Mouse (Mus musculus) thymus, postnatal 25 days (tissue): ENCODE data around the gene S100a10.
"Not testable (repeated sequence)": the region's sequence is repeated elsewhere in the genome, so short reads cannot be mapped to it uniquely, and the experiment has no call there.

Experiments
- DNase-seq: peaks from one replicate; pipeline ENCODE4 v3.0.0; 2022

Gene S100a10

DNA sequence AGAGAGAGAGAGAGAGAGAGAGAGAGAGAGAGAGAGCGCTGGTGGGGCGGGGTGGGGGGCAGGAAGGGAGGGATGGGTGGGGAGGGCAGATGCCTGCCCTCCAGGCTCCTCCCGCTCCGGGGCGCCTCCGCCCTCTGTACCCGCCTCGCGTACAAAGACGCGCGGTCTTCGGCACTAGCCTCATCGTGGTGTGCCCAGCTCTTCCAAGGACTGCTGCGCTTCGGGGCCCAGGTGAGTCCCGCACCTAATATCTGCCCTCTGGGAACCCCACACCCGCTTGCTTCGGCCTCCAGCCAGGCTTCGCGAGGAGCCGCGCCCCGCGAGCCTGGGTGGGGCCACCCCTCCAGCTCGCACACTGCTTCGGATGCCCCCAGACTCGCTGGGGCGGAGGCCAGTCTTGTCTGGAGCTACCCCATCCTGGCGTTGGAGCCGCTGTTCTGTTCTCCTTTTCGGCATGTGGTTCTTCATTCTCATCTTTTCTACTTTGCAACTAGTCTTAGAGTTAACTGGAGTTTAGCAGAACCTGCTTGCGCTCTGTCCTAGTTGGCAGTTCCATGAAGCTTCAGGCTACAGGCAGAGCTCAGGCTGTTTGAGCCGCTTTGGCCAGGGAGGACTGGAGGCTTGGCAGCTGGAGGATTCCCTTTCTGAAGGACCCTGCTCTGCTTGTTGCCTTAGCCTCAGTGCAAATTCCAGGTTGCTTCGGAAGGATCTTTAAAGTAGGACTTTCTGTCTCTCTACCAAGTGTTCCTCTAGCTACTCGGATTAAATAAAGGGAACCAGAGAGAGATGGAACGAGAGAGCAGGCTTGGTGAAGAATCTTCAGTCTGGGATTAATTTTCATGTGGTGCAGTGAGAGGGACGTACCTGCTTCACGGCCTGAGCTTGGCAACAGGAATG is at the start of gene S100a10:
Gene S100a10 (plus strand): TSS at position 100 of the 897 bp plus-strand sequence.
- peak; percentile 86 for DNase-seq

DNA sequence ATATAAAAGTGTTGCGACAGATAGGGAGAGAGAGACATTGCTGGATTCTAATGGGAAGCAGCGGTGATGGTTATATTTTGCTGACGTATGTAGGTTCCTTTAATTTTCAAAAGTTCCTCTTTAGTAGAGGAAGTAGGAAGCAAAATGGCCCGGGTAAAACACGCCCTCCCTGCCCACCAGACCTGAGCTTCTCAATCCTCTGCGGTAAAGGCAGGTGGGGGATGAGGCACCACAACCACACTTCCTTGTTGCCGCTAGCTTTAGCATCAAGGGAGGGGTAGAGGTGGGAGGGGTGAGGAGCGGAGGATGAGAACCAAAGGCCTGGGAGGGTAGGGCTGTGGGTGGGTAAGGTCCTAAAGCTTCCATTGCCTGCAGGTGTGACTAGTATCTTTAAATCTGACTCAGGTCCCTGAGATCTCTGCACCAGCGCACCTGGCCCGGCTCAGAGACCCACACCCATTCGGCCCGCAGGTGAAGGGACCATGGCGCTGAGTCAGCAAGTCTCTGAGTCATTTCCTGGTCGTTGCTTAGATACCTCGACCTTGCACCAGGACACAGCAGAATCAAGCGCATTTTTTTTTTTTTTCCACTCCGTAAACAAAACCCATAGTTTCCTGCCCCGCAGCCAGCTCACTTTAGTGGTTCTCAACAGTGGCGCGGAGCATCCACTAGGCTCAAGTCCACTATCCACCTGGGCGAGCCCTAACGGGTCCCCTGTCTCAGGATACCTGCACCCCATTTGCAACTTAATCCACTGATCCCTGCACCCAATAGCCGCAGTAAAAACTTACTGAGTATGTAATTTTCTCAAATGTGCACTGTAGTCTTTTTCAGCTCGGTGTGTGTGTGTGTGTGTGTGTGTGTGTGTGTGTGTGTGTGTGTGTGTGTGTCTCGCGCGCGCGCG is 48.7 kb upstream of the S100a10 start:
- peak; percentile 91 for DNase-seq

DNA sequence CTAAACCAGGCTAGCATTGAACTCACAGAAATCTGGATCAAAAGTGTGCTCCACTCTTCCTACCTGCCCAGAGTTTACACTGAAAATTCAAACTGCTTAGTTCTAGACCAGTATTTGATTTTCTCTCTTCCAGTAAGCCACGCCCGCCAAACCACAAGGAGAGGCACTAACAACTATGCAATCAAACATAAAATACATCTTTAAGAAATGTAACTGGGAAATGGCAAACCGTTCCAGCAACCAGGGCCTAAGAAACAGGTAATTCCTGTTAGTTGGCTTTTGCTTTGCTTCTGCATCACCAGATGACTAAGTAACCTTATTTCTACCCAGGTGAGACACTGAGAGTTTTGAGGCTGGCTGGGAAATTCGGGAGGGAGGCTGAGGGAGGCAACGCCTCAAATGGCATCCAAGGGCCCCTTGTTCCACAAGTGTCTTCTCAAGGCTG is 48.0 kb upstream of the S100a10 start:
- peak; percentile 34 for DNase-seq

DNA sequence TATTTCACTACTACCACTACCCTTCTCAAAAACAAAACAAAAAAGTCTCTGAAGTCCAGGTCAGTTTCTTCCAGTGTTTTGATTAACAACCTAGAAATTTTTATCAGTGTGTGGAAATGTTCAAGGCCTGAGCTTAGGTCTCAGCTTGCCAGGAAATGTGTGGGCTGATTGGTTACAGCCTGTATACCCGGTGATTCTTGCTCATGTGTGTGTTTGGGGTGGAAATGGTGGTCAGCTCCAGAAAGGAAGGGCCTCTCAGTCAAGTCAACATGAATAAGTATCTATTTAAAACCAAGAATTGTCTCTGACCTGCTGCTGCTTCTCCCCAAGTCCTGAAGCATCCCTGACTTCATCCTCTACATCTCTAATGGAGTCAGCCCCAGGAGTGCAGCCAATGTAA is 45.6 kb upstream of the S100a10 start:
- DNase-seq = no peak

DNA sequence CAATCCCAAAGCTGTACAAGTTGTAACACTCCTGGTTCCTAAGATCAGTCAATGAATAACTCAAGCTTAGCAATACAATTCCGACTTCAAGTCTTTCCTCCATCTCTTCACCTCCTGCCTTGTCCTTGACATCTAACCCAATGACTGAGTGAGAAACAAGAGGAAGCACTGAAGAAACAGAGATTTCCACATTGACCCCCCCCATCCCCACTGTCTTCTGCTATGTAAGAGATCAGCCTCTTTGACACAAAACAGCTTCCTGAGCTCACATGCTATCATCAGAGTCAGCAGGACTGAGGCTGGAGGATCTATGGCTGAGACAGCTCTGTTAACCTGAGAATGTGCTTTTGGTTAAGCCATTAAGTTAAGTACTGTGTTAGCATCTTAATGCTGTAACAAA is 43.8 kb upstream of the S100a10 start:
- DNase-seq = no peak

DNA sequence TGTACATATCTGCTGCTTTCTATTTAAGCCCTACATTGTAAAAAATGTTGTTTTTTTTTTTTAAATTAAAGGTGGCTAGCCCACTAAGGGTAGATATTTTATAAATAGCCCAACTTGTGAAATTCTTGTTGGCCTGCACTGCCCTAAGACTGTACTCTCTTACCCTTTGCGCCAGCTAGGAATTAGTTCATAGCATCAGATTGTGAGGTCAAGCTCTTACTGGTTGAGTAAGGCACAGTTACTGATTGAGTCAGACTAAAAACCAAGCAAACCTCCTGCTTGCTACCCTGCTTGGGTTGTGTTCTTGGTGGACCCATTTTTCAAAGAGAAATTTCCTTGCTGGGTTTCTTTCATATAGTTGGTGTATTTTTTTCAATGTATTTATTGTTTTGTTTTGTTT is 43.1 kb upstream of the S100a10 start:
- DNase-seq = no peak

DNA sequence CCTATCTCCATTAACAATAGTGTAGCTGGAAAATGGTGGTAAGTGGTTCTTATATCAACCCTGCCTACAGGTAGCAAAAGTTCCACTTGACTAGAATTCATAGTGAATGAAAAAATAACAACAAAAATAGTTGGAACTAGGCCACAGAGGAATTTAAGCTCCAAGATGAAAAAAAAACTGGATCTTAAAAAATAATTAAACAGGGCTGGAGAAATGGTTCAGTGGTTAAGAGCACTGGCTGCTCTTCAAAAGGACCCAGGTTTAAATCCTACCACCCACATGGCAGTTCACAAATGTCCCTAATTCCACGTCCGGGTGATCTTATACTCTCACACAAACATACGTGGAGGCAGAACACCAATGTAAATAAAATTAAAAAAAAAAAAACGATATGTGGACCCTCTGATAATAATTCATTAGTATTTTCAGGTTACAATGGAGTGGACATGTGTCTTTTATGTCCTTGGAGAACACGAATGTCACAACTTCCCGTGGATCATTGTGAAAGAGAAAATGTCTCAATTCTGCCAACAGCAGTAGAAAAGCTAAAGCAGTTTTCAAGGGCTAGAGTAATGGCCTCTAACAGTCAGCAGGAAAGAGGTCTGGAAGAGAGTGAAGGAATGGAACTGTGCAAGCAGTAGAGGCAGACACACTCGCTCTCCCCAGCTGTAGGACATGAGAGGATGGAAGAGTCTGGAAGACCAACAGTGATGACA is 42.3 kb upstream of the S100a10 start:
- DNase-seq = no peak

DNA sequence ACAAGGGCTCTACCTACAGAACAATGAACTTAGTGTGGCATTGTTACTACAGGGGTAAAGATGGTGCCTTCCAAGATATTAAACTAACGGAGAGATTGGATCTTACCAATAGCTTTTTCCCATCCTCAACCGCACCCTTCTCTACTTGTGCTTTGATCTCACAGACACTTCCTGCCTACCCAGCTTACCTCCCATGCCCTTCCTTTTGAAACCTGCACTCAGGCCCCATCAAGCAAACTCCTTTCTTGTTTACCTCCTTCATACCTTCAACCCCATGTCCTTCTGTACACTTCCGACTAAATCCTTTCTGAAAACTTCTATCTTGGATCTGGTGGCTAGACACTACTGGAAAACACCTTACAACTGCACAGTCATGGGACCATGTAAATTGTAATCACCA is 40.3 kb upstream of the S100a10 start:
- peak; percentile 32 for DNase-seq

DNA sequence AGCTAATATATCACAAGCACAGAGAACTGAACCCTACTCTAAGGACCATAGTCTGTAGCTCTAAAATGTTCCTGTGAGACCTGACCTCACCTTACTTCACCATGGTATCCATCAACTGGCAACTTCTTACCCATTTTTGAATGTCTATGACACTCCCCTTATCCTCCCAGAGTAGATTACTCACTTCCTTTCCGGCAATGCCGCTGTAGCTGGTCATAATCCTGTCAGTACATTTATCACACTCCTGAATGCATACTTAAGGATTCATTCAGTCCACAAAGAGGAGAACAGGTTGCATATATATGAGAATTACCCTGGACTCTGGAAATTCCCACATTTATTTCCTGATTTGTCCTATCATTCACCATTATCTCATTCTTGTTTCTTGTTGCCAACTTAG is 37.5 kb upstream of the S100a10 start:
- DNase-seq = no peak

DNA sequence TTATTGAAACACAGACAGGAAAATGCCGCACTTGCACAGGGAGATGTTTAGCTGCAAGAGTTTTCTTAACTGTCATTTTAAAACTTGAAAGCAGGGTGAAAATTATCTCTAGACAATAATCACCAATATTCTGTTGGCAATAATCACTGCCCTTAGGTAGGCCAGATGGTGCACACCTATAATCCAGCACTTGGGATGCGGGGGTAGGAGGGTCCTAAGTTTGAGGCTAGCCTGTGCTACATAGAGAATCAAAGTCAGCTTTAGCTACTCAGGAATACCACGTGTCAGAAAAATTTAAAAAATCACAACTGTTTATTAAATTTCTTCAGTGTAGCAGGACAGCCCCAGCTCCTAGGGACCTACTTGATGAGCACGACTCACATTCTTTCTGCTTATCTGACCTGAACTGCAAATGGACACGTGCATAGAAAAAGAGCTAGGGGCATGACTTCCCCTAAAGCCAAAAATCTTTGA is 35.0 kb upstream of the S100a10 start:
- DNase-seq = no peak

DNA sequence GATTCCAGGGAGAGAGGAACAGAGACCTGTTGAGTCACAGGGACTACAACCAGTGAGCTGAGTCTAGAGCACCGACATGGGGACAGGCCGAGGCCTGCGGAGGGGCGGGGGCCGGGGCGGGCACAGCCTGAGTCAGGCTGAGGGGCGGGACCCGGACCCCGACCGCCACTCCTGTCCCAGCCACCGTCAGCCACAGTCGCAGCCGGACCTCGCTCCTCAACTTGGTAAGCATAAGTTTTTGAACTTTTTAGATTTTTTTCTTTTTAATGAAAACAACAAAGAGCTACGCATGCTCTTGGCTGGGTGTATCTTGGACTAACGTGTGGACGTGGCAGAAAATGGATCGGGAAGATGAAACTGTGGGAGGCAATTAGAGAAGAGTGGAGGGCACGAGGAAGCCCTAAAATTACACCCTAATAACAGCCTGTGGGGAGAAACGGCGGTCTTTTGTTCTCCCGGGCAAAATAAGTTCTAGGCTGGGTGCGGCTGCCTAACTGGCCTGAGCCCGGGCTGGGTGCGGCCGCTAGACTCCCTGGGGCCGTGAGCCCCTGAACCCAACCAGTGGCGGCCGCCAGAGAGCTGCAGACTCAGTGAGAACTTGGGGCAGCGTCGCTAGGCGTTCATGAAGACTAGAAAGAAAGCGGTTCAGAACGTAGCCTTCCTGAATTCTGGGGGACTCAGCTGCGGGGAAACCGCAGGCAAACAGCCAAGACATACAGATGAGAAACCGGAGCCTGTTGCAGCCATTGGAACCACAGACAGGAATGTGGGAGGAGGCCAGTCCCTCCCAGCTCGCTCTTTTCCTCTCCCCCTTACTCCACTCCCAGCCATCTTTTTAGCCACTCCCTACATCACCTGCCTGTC is 34.3 kb upstream of the S100a10 start, which contains the start of gene S100a11:
Gene S100a11 (plus strand): TSS at position 159 of the 864 bp plus-strand sequence.
- peak; percentile 48 for DNase-seq

DNA sequence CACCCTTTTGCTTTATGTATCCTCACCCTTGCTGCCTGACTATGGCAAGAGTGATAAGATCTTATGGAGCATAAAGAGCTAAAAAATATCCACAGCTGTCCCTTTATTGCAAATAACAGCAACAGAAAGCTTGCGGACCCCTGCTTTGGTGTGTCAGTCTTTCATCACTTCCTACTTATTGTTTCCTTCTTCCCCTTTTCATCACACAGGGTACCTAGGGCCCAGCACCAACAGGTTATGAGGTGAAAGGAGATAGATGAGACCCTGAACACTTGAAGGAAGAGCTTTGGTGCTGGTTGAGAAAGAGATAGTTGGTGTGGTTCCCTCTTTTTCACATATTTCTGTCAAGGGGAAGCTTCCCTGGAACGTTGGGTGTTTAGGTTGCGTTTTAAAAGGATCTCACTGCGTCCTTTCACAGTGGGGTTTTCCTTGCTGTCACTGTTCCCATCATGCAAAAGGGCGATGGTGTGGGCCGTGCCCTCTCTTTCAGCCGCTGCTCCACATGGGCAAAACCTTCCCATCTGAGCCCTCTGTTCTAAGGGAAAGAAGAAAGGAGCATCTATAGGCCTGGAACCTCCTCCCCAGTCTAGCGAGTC is 33.3 kb upstream of the S100a10 start:
- no peak for DNase-seq

DNA sequence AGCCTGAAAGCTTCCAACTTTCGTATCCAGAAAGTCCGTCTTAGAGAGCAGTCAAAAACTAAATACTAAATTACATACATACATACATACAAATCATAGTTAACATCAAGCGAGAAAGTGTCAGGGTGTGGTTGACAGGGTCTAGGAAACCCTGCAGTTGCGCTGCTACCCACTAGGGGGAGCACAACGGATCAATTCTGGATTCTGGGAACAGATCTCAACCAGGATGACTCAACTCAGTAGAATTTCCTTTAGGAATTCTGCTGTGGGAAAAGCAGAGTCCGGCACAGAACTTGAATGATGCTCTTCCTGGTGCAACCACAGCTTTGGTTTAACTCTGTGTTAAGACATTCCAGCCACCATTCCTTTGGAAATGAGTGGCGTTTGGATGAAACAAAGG is 32.3 kb upstream of the S100a10 start:
- DNase-seq = peak; percentile 46

DNA sequence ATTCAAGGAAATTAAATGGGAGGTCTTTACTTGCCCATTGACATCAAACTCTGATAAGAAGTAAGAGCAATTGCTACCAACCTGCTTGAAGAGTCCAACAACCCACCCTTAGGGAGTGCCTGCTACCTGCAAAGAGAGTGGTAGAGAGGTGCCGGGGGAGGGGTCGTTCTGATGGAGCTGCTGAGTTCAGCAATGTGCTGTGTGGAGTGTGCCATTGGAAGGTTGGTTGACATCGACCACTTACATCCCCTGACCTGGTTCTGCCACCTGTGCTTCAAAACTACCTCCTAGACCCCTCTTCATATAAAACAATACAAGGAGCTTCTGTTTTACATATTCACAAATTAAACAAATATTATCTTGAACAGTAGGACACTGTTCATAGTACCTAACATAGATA is 27.6 kb upstream of the S100a10 start:
- DNase-seq = no peak

DNA sequence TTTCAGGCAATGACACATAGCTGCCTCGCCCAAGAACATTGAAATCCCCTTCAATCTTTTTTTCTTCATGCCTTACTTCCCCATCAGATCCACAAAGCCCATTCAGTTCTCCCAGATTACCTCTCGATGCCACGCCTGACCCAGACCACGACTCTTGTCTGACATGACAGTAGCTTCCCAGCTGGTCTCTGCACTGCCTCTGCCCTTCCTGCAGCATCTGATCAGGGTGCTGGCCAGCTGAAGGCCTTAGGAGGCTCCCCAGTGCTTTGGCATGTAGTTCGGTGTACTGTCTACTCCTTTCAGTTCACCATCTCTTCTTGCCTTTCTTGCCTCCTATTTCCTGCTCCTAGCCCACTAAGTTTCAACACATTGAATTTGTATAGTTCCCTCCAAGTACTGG is 26.1 kb upstream of the S100a10 start:
- no peak for DNase-seq

DNA sequence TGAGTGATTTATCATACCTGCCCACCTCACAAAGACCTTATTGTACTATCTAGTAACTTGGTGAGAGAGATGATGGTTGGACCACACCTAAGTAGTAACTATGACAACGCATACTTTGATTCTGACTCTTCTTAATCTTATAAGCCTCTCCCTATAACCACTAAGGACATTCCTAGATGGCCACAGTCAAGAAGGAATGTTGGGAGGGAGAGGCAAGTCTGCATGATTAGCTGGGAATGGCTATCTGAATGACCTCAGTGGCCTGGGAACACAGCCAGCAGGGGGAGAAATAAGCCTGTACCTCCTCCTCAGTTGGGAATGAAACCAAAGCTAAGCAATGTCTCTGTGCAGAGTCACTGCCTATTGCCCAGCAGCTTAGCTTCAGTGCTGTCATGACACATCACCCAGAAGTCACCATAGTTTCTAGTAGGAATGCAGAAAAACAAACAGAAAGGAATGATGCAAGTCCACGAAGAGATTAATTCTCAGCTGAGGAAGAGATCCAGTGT is 17.8 kb upstream of the S100a10 start:
- no peak for DNase-seq

DNA sequence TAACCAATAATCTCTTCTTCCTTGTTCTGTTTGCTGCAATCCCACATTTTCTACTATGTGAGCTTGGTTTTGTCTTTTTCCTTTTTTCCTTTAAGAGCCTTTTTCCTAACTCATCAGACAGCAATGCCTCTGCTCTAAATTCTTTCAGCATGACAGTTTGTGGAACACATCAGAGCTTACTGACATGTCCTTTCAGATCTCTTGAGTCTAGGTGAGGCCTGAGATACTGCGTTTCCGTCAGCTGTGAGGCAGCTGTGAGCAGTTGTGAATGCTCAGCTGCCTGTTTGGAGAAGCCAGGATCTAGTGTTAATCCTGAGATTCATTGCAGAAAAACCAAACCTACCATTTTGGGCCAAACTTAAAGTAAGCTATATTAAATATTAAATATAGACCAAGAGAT is 16.4 kb upstream of the S100a10 start:
- no peak for DNase-seq

DNA sequence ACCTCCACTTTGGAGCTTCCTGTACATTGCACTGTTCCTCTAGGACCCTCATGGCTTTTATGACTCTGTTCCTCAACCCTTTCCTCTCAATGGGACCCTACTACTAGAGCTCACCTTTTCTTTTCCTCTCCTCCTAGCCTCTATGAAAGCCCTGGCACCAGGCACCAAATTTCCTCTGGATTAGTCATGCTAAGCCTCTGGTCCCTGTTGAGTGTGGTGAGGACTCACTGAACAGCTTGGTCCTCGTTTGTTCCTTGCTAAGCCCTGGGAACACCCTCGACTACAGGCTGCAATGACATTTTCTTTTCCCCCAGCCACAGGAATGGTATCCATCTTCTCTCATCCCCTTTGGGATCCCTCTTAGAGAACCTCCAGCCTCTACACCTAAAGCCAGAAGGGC is 13.4 kb upstream of the S100a10 start:
- no peak for DNase-seq

DNA sequence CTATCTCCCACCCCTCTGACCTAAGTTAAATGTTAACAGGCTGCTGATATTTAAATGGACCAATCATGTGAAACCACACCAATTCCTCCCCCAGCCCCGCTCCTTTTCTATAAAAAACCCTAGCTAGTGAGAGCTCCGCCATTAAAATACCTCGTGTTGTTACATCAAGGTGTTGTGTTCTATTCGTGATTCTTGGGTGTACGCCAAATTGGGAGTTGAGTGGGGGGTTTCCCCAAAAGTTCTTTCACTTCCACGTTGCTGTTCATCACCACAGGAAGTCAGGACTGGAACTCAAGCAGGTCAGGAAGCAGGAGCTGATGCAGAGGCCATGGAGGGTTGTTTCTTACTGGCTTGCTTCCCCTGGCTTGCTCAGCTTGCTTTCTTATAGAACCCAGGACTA is 10.7 kb upstream of the S100a10 start:
- DNase-seq = not testable (repeated sequence)

DNA sequence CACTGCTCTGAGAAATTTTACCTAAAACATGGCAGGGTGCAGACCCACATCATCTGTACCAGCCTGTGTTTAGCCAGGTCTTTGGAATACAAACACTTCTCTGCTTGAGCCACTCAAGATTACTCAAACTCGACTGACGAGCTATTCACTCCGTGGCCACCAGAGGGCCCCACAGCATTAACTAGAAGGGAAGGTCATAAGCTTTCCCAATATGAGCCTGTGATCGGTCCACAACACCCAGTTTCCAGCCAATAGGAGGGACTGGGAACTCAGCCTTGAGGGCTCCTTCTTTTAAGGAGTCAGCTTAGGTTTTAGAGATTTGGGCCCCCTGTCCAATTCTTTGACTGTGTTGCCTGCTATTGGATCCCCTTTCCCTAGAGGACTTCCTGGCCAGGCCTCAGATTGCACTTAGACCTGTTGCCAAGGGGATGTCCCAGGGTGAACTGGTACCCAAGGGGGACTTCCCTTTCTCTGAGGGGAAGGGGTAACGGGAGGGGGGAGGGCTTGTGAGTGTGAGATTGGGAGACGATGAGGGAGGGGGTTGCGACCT is 7.7 kb upstream of the S100a10 start:
- DNase-seq = peak; percentile 88
